Mouse (Mus musculus) limb, embryonic 15.5 days (tissue): Measurements from ENCODE around the gene Trub2. TPM values are rescaled to one million over a fixed set of nuclear protein-coding genes. Genes with fewer than 3 reads are reported as not detected.

Experiments
- ATAC-seq: fragments of 200-750 bp; cut with Nextera tagmentation; 2 replicates; pipeline ENCODE4 v1.8.0; 2017; ENCODE audit warnings: low read depth, moderate TSS enrichment; ENCODE audit not compliant: insufficient number of reproducible peaks, low FRiP score, low TSS enrichment
- H3K27ac ChIP-seq: fragments of 300-500 bp; sonication (generic); 2 replicates; pipeline ENCODE4 v1.5.1; 2015; ENCODE audit warnings: moderate library complexity, mild to moderate bottlenecking, inconsistent platforms
- H3K27me3 ChIP-seq: fragments of 300-500 bp; sonication (generic); 2 replicates; pipeline ENCODE4 v1.6.1; 2015; ENCODE audit warnings: inconsistent platforms
- H3K36me3 ChIP-seq: fragments of 300-500 bp; sonication (generic); 2 replicates; pipeline ENCODE4 v1.6.1; 2015; ENCODE audit warnings: inconsistent platforms
- H3K4me1 ChIP-seq: fragments of 300-500 bp; sonication (generic); 2 replicates; pipeline ENCODE4 v1.6.1; 2015; ENCODE audit warnings: inconsistent platforms
- H3K4me2 ChIP-seq: fragments of 300-500 bp; sonication (generic); 2 replicates; pipeline ENCODE4 v1.6.1; 2015; ENCODE audit warnings: mild to moderate bottlenecking, inconsistent platforms
- H3K4me3 ChIP-seq: fragments of 300-500 bp; sonication (generic); 2 replicates; pipeline ENCODE4 v1.5.1; 2015; ENCODE audit warnings: mild to moderate bottlenecking, inconsistent platforms
- H3K9ac ChIP-seq: fragments of 300-500 bp; sonication (generic); 2 replicates; pipeline ENCODE4 v1.6.1; 2015; ENCODE audit warnings: inconsistent platforms
- H3K9me3 ChIP-seq: fragments of 300-500 bp; sonication (generic); 2 replicates; pipeline ENCODE4 v1.6.1; 2016; ENCODE audit warnings: inconsistent platforms
- WGBS: fragments of 180-500 bp; shearing (Covaris S2); methylation state at CpG from one replicate; pipeline ENCODE4 v1.1.7; 2015; 5-methylcytosine and 5-hydroxymethylcytosine counted together
- polyA plus RNA-seq: library from polyadenylated mRNA; unstranded; fragments of >200 nt; fragmentation: Nextera tagmentation; extraction: Ambion mirVana; gene quantifications from 2 replicates; pipeline ENCODE4 v1.2.1, GENCODE M21; 2015

The Trub2 gene
- polyA plus RNA-seq = 32.1 and 33.9 TPM in 2 replicates

GRCm38 (mm10) chr2:29787937-29788681, at the start of gene Trub2:
Gene Trub2 (minus strand): TSS chr2:29788502.
- Histone ChIP-seq H3K27ac (peak within 1 kb of the TSS; percentile 78), H3K27me3 (no peaks in the 10 kb centered on the region), H3K36me3 (peaks cover 63% of the 10 kb centered on the region), H3K4me3 (peak within 1 kb of the TSS; percentile 85), H3K4me1 (peaks cover 18% of the 10 kb centered on the region), H3K4me2 (peak within 1 kb of the TSS; percentile 86), H3K9ac (peak within 1 kb of the TSS; percentile 76), H3K9me3 (no peaks in the 10 kb centered on the region)
- peak; percentile 78 for ATAC-seq
- under 1% methylated on average over 45 of the region's 45 CpGs for WGBS

- H3K27me3 ChIP-seq = no peaks in the 10 kb centered on the region
- no peak overlapping the region for H3K4me2 ChIP-seq
- no peak overlapping the region for H3K4me3 ChIP-seq
- no peaks in the 10 kb centered on the region for H3K4me1 ChIP-seq
- H3K9me3 ChIP-seq = no peaks in the 10 kb centered on the region
- no peak overlapping the region for H3K9ac ChIP-seq
- no peak for ATAC-seq
- H3K27ac ChIP-seq = no peak overlapping the region
- peaks cover 59% of the 10 kb centered on the region for H3K36me3 ChIP-seq
- 69% methylated on average over 2 of the region's 2 CpGs for WGBS
Observed at GRCm38 (mm10) chr2:29835391-29835899, 47.1 kb upstream of the Trub2 start.

DNA sequence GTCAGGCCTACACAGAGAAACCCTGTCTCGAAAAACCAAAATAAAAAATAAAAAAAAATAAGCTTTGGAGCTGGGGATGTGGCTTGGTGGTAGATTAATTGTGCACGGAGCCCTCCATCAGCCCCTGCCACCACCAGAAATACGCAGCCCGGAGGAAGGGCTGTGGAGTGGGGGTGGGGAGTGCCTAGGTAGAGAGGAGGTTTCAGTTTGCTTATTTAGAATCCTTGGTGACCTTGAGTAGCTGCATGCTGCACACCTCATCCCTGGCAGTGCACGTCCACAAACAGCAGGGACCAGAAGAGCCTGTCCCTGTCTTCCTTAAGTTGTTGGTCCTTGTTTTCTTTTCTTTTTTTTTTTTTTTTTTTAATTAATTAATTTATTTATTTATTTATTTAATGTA, 45.5 kb upstream of the Trub2 start:
- H3K4me3 ChIP-seq = no peak overlapping the region
- WGBS = 94% methylated on average over 5 of the region's 5 CpGs
- no peaks in the 10 kb centered on the region for H3K9me3 ChIP-seq
- H3K27ac ChIP-seq = no peak overlapping the region
- peaks cover 45% of the 10 kb centered on the region for H3K36me3 ChIP-seq
- no peak overlapping the region for H3K4me2 ChIP-seq
- no peaks in the 10 kb centered on the region; the same call in 1 of the 2 replicates for H3K4me1 ChIP-seq
- no peaks in the 10 kb centered on the region for H3K27me3 ChIP-seq
- no peak for ATAC-seq
- no peak overlapping the region for H3K9ac ChIP-seq

GRCm38 (mm10) chr2:29831106-29831505, 42.8 kb upstream of the Trub2 start:
- Histone ChIP-seq H3K36me3 (peaks cover 31% of the 10 kb centered on the region), H3K9ac (no peak overlapping the region), H3K4me3 (no peak overlapping the region), H3K4me2 (no peak overlapping the region), H3K27me3 (no peaks in the 10 kb centered on the region), H3K4me1 (peaks cover 13% of the 10 kb centered on the region), H3K9me3 (no peaks in the 10 kb centered on the region), H3K27ac (no peak overlapping the region)
- no peak for ATAC-seq
- WGBS = 96% methylated on average over 4 of the region's 4 CpGs

DNA sequence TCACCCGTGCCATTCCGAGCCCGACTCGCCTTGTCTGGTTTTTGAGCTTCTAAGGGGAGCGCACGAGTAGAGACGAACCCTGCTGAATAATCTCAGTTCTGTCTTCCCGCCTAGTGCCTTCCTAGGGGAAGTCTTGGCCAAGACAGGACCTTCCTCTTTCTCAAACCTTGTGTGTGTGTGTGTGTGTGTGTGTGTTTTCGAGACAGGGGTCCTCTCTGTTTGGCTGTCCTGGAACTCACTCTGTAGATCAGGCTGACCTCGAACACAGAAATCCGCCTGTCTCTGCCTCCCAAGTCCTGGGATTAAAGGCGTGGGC, 39.4 kb upstream of the Trub2 start:
- H3K9ac ChIP-seq = peak overlapping the region; percentile 85
- H3K4me3 ChIP-seq = peak overlapping the region; percentile 95
- H3K27ac ChIP-seq = peak overlapping the region; percentile 95; the same call in 1 of the 2 replicates
- 2% methylated on average over 12 of the region's 12 CpGs for WGBS
- peak overlapping the region; percentile 77 for H3K4me2 ChIP-seq
- ATAC-seq = no peak
- peaks cover 15% of the 10 kb centered on the region for H3K4me1 ChIP-seq
- H3K27me3 ChIP-seq = no peaks in the 10 kb centered on the region
- peaks cover 2% of the 10 kb centered on the region; the same call in 1 of the 2 replicates for H3K36me3 ChIP-seq
- H3K9me3 ChIP-seq = no peaks in the 10 kb centered on the region

GRCm38 (mm10) chr2:29826926-29827708, 38.8 kb upstream of the Trub2 start:
- Histone ChIP-seq H3K27ac (peak overlapping the region; percentile 95), H3K9ac (peak overlapping the region; percentile 85), H3K9me3 (no peaks in the 10 kb centered on the region), H3K36me3 (no peaks in the 10 kb centered on the region), H3K27me3 (no peaks in the 10 kb centered on the region), H3K4me2 (peak overlapping the region; percentile 77), H3K4me3 (peak overlapping the region; percentile 95), H3K4me1 (peaks cover 15% of the 10 kb centered on the region)
- WGBS = under 1% methylated on average over 48 of the region's 48 CpGs
- peak; percentile 95 for ATAC-seq

DNA sequence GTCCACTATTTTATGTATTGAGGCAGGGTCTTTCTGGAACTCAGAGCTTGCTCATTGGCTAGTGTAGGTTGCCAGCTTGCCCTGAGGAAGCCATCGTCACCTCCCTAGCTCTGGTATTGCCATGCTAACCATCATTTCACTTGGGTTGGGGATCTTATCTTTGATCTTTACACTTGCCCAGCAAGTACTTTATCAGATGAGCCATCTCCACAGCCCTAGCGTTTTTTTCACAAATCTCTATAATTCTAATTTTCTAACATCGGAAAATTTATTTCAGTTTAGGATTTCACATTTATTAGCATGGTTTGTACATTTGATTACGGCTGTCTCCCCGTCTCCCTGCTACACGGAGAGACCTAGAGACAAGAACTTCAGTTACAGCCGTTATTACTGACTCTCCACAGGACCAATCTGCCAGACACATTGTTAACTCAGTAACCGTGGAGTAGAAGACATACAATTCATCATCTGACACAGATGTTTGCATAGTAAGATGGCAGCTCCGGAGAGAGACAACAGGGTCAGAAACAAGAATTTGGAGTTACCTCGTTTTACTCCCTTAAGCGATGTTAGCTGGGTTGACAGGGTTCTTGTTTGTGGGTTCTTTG, 38.1 kb upstream of the Trub2 start:
- H3K4me1 ChIP-seq = peaks cover 15% of the 10 kb centered on the region
- H3K9me3 ChIP-seq = no peaks in the 10 kb centered on the region
- H3K27ac ChIP-seq = peak overlapping the region; percentile 95
- H3K9ac ChIP-seq = peak overlapping the region; percentile 66
- H3K4me2 ChIP-seq = peak overlapping the region; percentile 77
- no peaks in the 10 kb centered on the region for H3K27me3 ChIP-seq
- H3K36me3 ChIP-seq = no peaks in the 10 kb centered on the region
- no peak for ATAC-seq
- 9% methylated on average over 11 of the region's 11 CpGs for WGBS
- peak overlapping the region; percentile 95 for H3K4me3 ChIP-seq

- H3K9ac ChIP-seq = peak within 1 kb of the TSS; percentile 64
- peak; percentile 59; the same call in 1 of the 2 replicates for ATAC-seq
- peaks cover 15% of the 10 kb centered on the region for H3K4me1 ChIP-seq
- peak within 1 kb of the TSS; percentile 90 for H3K27ac ChIP-seq
- H3K4me2 ChIP-seq = peak within 1 kb of the TSS; percentile 79
- H3K27me3 ChIP-seq = no peaks in the 10 kb centered on the region
- 1% methylated on average over 35 of the region's 35 CpGs for WGBS
- H3K36me3 ChIP-seq = peaks cover 18% of the 10 kb centered on the region
- H3K9me3 ChIP-seq = no peaks in the 10 kb centered on the region
- peak within 1 kb of the TSS; percentile 45 for H3K4me3 ChIP-seq
Observed at GRCm38 (mm10) chr2:29820025-29820817, 31.9 kb upstream of the Trub2 start, which contains the start of gene Urm1. Gene Urm1 (plus strand): TSS chr2:29820075.

DNA sequence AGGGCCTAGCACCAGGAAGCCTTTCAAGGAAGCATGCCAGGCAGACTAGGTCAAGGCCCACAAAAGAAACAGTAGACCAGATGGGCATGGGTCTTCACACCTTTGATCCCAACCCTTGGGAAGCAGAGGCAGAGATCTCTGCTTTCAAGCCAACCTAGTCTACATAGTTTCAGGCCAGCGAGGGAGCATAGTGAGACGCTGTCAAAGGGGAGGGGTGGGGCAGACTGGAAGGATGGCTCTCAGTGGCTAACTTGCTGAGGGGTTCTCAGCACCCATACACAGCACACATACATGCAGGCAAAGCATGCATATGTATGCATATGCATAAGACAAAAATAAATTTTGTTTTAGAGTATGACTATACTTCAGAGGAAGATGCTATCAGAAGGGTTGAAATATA, 31.1 kb upstream of the Trub2 start:
- peak overlapping the region; percentile 79; the same call in 1 of the 2 replicates for H3K4me2 ChIP-seq
- H3K27ac ChIP-seq = no peak overlapping the region

GRCm38 (mm10) chr2:29817426-29818232, 29.3 kb upstream of the Trub2 start:
- Histone ChIP-seq H3K27ac (peak overlapping the region; percentile 72; the same call in 1 of the 2 replicates), H3K4me1 (peaks cover 15% of the 10 kb centered on the region), H3K36me3 (peaks cover 43% of the 10 kb centered on the region), H3K4me2 (no peak overlapping the region), H3K9me3 (no peaks in the 10 kb centered on the region), H3K4me3 (peak overlapping the region; percentile 8; the same call in 1 of the 2 replicates), H3K27me3 (no peaks in the 10 kb centered on the region), H3K9ac (no peak overlapping the region)
- ATAC-seq = peak; percentile 74; the same call in 1 of the 2 replicates
- WGBS = 31% methylated on average over 8 of the region's 8 CpGs

More for the DNA sequence above, 31.1 kb upstream of the Trub2 start:
- no peak for ATAC-seq
- H3K9ac ChIP-seq = no peak overlapping the region
- WGBS = 11% methylated on average over 2 of the region's 2 CpGs
- H3K4me3 ChIP-seq = no peak overlapping the region
- H3K27me3 ChIP-seq = no peaks in the 10 kb centered on the region
- no peaks in the 10 kb centered on the region for H3K9me3 ChIP-seq
- H3K36me3 ChIP-seq = peaks cover 26% of the 10 kb centered on the region
- peaks cover 15% of the 10 kb centered on the region for H3K4me1 ChIP-seq
